Mouse (Mus musculus) embryo, embryonic 11 days (tissue): Measurements from ENCODE around the gene Zcchc10.
A peak's percentile ranks its signal among the peaks of the same experiment; 100 is the strongest.
"Not testable (repeated sequence)": the region's sequence is repeated elsewhere in the genome, so short reads cannot be mapped to it uniquely, and the experiment has no call there.

Experiments used
- DNase-seq: peaks from one replicate; pipeline ENCODE4 v3.0.0-alpha.2; 2015

The Zcchc10 gene

DNA sequence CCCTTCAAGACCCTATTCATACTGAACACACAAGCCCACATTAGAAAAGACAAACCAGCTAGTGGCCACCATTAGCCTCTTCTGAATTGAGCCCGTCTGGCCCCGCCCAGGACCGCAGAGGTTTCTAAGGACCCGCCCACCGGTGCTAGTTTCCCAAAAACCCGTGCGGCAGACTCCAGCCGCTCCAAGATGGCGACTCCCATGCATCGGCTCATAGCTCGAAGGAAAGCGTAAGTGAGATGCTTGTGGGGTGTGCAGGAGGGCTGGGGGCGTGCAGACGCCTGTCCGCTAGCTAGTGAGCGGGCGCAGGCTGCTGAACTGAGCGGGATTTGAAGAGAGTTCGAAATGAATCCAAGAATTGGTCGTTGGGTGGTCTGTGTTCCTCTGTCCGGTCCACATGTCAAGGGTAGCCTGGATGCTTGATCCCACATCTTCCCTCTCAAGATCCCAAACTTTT lies at the start of gene Zcchc10:
Zcchc10 (plus strand) TSS at position 168 of the 457 bp plus-strand sequence.
- DNase-seq = peak; percentile 96

DNA sequence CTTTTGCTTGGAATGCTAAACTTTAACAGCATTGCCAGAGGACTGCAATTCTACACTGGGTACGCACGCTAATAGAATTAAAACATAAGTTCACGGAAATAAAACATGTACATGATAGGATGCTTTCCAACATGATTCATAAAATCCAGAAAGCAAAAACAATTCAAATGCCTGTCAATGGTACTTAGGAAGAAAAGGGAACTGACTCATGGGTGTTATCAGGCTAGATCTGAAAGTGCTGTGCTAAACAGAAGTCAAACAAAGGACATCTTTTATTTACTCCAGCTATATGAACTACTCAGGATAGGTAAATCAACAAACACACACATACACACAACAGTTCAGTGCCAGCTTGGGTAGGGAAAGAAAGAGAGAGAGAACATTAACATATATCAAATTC lies 49.1 kb upstream of the Zcchc10 start:
- no peak for DNase-seq

GRCm38 (mm10) chr11:53278411-53278810 lies 46.1 kb upstream of the Zcchc10 start:
- DNase-seq = no peak

DNA sequence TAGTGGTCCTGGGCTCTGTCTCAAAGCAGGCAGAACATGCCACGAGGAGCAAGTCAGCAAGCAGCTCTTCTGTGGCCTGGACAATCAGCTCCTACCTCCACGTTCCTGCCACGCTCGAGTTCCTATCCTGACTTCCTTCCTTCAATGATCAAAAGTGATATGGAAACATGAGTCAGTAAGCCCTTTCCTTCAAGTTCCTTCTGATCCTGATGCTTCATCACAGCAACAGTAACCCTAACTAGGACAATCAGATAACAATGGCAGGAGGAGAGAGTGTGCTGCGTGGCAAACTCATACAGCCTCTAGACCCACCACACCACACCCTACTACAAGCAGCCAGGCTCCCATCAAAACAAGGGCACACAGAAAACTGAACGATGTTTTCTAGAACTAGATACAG lies 38.6 kb upstream of the Zcchc10 start:
- no peak for DNase-seq

DNA sequence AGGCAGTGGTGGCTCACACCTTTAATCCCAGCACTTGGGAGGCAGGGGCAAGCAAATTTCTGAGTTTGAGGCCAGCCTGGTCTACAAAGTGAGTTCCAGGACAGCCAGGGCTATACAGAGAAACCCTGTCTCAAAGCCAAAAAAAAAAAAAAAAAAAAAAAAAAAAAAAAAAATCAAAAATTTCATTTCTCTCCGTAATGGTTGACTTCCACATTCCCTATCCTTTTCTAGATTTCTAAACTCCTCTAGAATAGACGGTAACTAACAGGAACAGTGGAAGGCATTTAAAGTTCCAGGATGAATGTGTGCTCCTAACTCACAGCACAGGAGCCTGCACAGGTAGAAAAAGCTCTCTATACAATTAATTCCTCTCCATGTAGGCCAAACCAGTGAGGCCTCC lies 34.3 kb upstream of the Zcchc10 start:
- DNase-seq = not testable (repeated sequence)

- DNase-seq = no peak
Observed at GRCm38 (mm10) chr11:53290871-53291270, 33.6 kb upstream of the Zcchc10 start.

- DNase-seq = no peak
Observed at GRCm38 (mm10) chr11:53294441-53294840, 30.0 kb upstream of the Zcchc10 start.

- no peak for DNase-seq
Observed at GRCm38 (mm10) chr11:53296880-53297279, 27.6 kb upstream of the Zcchc10 start.

DNA sequence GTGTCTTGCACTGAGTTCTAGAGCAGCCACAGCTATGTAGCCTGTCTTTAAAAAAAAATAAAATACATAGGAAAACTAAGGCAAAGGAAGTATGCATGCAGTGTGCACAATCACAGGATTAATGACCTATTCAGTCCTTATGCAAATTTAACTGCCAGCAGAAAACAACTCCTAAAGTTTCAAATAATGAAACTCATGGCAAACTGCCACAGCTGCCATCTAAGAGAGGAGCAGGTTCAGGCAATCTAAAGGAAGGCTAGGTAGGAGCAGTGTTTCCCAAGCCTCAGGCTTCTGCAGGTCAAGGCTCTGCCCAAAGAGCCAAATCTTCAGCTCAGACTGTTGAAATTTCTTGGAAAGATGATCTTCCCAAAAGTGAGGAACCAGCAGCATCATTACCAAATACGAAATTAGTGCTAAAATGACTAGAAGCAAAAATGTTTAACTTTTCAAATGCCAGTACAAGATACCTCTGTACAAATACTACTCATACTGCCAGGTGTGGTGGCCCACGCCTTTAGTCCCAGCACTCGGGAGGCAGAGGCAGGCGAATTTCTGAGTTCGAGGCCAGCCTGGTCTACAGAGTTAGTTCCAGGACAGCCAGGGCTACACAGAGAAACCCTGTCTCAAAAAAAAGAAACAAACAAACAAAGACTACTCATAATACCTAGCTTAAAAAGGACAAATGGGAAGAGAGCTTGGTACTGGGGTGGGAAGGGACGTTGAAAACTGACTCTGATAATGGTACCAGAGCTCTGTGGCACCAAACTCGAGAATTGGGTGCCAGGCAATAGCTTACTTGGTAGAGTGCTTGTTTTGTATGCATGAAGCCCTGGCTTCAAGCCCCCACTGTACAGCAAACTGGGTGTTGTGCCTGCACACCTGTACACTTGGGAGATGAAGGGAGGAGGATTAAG lies 26.3 kb upstream of the Zcchc10 start:
- no peak for DNase-seq

- peak; percentile 70 for DNase-seq
Observed at GRCm38 (mm10) chr11:53299551-53300329, 24.7 kb upstream of the Zcchc10 start.

DNA sequence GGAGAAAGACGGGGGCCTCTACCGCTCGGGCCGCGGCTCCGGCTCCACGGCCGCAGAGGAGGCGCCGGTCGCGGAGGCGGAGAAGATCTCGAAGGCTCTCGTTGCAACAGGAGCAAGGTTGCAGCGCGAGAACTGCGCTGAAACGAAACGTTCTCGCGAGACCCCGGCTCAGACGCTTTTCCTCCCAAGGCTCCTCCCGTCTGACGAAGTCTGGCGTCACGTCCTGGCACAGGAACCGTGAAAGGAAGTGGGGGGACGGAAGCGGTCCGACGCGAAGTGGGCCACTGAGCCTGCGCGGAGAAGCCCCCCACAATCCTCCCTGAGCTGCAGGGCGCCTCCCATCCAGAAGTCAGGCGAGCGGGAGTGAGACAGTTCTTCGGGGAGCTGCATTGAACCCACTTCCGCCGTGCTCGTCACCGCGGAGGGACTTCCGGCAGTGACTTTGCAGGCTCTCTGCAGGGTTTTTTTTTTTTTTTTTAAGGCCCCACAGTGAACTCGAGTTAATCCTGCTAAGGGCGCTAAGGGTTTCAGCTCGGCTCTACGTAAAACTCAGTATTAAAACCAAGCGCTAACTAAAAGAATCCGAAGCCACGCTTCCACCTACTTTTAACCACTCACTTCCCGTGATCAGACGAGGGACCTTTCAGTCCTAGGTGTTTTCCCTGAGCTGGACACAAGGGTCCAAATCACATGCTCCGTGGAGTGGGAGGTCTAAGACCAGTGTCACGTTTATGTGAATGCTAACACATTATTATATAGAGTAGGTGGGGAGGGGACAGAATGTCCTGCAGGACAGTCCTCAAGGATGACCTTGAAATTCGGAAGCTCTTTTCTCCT lies 23.9 kb upstream of the Zcchc10 start, which contains the start of gene Hspa4:
Hspa4 (minus strand) TSS at position 128 of the 837 bp plus-strand sequence.
- DNase-seq = peak; percentile 100

DNA sequence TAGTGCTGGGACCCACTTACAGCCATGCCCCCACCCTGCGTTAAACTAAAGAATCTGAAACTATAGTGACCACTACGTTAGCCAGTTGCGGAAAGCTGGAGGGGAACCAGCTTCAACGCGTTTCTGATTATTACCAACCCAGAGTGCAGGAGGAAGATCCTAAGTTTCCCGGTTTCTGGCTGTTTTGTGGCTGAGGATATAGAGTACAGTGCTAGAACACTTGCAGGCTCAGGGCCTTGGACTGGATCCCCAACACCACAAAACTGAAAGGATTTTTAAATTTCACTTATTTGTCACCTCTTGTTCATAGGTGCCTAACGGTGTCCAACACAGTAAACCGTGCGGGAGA lies 23.3 kb upstream of the Zcchc10 start:
- DNase-seq = no peak

GRCm38 (mm10) chr11:53304044-53304840 lies 20.2 kb upstream of the Zcchc10 start:
- no peak for DNase-seq

- no peak for DNase-seq
Observed at GRCm38 (mm10) chr11:53306965-53307364, 17.5 kb upstream of the Zcchc10 start.

DNA sequence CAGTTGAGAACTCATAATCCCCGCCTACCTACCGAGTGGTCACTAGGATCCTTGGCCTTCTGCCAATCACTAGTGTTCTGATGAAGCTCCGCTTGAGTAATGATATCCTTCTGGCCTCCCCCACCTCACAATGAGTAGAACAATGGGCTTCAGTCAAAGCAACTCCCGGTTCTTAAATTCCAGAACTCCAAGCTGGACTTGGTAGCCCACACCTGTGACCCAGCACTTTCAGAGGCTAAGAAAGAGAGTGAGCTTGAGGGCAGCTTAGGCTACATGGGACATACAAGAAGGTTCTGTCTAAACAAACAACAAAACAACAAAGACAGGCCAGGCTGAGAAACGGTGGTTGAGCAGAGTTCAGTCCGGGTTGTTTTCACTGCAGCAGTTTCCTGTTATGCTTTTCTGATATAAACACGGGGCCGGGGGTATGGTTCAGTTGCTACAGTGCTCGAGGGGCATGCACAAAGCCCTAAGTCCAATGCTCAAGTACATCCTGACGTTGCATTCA lies 16.9 kb upstream of the Zcchc10 start:
- no peak for DNase-seq

- no peak for DNase-seq
Observed at GRCm38 (mm10) chr11:53308251-53308864, 16.1 kb upstream of the Zcchc10 start.

DNA sequence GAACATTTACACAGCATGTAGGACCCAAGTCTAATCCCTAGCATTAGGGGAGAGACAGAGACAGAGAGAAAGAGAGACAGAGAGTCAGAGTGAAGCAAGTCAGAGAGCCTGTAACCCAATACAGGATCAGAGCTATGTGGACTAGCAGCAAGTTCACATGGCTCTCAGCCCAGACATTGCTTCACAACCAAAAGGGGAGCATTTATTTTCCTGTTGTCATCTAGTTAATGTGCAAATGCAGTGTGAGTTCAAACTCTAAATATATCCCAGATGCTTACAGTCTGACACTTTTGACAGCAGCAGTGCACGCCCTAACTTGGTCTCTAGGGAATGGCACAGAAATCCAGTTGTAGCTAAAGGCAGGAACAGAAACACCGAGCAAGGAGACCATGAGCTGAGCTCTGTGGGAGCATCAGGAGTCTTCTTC lies 15.6 kb upstream of the Zcchc10 start:
- DNase-seq = no peak

DNA sequence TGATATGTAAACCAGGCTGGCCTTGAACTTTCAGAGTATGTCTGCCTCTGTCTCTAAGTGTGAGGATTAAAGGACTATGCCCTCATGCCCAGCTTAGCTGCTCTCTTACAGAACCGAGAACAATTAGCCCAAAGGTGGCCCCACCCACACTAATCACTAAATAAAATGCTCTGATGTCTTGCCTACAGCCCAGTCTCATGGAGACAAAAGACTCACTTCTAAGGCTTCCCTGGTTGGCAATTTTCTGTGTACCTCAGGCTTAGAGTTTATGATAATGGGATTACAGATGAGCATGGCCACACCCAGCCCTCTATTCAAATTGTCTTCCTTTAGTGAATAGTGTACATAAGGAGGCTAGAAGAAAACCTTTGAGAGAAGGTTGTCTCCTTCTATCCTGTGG lies 13.1 kb upstream of the Zcchc10 start:
- no peak for DNase-seq

DNA sequence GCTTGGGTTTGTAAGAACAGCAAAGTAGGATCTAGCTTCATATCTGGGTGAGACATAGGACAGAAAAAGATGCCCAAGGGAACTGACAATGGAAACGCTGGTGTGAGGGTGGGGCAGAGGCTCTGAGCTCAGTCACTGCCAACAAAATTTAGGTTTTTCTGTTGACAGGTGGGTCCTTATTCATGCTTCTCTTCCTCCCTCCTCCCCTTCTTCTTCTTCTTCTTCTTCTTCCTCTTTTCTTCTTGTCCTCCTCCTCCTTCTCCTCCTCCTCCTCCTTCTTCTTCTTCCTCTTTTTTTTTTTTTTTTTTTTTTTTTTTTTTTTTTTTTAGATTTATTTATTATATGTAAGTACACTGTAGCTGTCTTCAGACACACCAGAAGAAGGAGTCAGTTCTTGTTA lies 11.7 kb upstream of the Zcchc10 start:
- not testable (repeated sequence) for DNase-seq

- DNase-seq = no peak
Observed at GRCm38 (mm10) chr11:53314770-53315173, 9.7 kb upstream of the Zcchc10 start.

GRCm38 (mm10) chr11:53316996-53317395 lies 7.5 kb upstream of the Zcchc10 start:
- peak; percentile 52 for DNase-seq
